Mouse (Mus musculus): ENCODE data around the gene Gtf2f2.

GRCm38 (mm10) chr14:76001781-76002180 lies 8.9 kb downstream of the Gtf2f2 start:
- TF ChIP-seq GATA1 (IDR thresholded peaks at IDR 0.05; ENCODE audit: borderline replicate concordance, low read length), result no peak
- no peak for TF ChIP-seq FLI1 (IDR thresholded peaks at IDR 0.05; ENCODE audit: low read length)
